Mouse (Mus musculus) erythroblast, embryonic 14.5 days (primary cell): ENCODE data around the gene Ell2.

Source experiments
- GATA1 ChIP-seq: IDR thresholded peaks from 2 replicates; pipeline ENCODE4 v1.6.1; 2012; ENCODE audit warnings: low read length, inconsistent platforms, mixed read lengths
- TAL1 ChIP-seq: IDR thresholded peaks from 3 replicates; pipeline ENCODE4 v1.6.1; 2012; ENCODE audit warnings: low read length, inconsistent platforms, mixed read lengths

GRCm38 (mm10) chr13:75766238-75766637, 59.7 kb downstream of the Ell2 start:
- TF ChIP-seq TAL1 (no peak), GATA1 (no peak)
